Mouse (Mus musculus): Measurements from ENCODE around the gene Itgav. TPM values are rescaled to one million over a fixed set of nuclear protein-coding genes. Genes with fewer than 3 reads are reported as not detected.
A peak's percentile ranks its signal among the peaks of the same experiment; 100 is the strongest.
"Not testable (repeated sequence)": the region's sequence is repeated elsewhere in the genome, so short reads cannot be mapped to it uniquely, and the experiment has no call there.

Gene Itgav
- polyA plus RNA-seq, 1 experiment: 17.6 TPM

DNA sequence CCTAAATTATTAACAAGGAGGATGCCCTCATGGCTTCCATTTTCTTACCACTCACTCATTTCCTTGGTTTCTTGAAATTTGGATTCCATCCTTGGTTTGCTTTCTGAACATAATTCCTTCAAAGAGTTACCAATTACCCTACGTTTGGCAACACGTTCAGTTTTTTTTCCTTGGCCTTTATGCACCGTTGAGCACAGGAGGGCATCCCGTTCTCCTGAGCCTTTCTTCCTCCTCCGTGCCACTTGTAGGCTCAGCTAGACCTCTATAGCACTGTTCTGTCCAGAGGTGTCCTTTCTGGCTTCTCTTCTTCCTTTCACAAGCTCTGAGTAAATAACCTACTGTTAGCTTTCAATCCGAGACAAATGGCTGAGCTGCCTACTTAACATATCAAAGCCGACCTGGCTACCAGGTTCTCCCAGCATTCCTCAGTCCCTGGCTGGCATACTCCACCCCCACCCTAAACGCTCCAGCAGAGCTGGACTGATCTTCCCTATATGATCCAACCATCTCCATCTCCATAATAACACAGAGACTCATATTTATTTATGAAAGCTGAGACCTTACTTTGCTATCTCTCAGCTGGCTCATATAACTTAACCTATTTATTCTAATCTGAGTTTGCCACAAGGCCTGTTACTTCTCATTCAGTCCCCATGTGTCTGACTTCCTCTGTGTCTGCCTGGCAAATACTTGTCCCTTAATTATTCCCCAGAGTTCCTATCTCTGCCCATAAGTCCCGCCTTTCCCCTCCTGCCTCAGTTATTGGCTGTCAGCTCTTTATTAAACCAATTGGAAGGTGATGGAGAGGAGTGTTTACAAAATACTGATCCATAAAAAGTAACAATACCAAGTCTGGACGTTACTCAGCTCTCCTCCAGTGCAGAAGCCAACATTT is 31.3 kb upstream of the Itgav start:
- TF ChIP-seq POLR2A (IDR thresholded peaks at IDR 0.05; ENCODE audit: borderline replicate concordance, extremely low read depth, insufficient read depth, insufficient read length, poor library complexity, severe bottlenecking): no peak
- TF ChIP-seq CTCF (IDR thresholded peaks at IDR 0.05; ENCODE audit: borderline replicate concordance, extremely low read depth, insufficient read depth, insufficient read length): no peak
- peak; percentile 63 for DNase-seq (ENCODE audit: low read depth)

GRCm38 (mm10) chr2:83694061-83694460 is 30.1 kb upstream of the Itgav start:
- no peak for TF ChIP-seq CTCF (IDR thresholded peaks at IDR 0.05; ENCODE audit: borderline replicate concordance, extremely low read depth, insufficient read depth, insufficient read length)
- TF ChIP-seq POLR2A (IDR thresholded peaks at IDR 0.05; ENCODE audit: borderline replicate concordance, extremely low read depth, insufficient read depth, insufficient read length, poor library complexity, severe bottlenecking): no peak
- DNase-seq (ENCODE audit: low read depth): no peak

GRCm38 (mm10) chr2:83695345-83696247 is 28.6 kb upstream of the Itgav start:
- no peak for TF ChIP-seq CTCF (IDR thresholded peaks at IDR 0.05; ENCODE audit: borderline replicate concordance, extremely low read depth, insufficient read depth, insufficient read length)
- no peak for TF ChIP-seq POLR2A (IDR thresholded peaks at IDR 0.05; ENCODE audit: borderline replicate concordance, extremely low read depth, insufficient read depth, insufficient read length, poor library complexity, severe bottlenecking)
- no peak for DNase-seq (ENCODE audit: low read depth)

- no peak for DNase-seq (ENCODE audit: low read depth)
- TF ChIP-seq CTCF (IDR thresholded peaks at IDR 0.05; ENCODE audit: borderline replicate concordance, extremely low read depth, insufficient read depth, insufficient read length) (0 out of 2 replicates have a peak, but pooled peaks have one; percentile 7), POLR2A (IDR thresholded peaks at IDR 0.05; ENCODE audit: borderline replicate concordance, extremely low read depth, insufficient read depth, insufficient read length, poor library complexity, severe bottlenecking) (no peak)
Observed at GRCm38 (mm10) chr2:83698484-83698883, 25.7 kb upstream of the Itgav start.

- DNase-seq (ENCODE audit: low read depth): no peak
- TF ChIP-seq CTCF (IDR thresholded peaks at IDR 0.05; ENCODE audit: borderline replicate concordance, extremely low read depth, insufficient read depth, insufficient read length): no peak
- no peak for TF ChIP-seq POLR2A (IDR thresholded peaks at IDR 0.05; ENCODE audit: borderline replicate concordance, extremely low read depth, insufficient read depth, insufficient read length, poor library complexity, severe bottlenecking)
Observed at GRCm38 (mm10) chr2:83699324-83699723, 24.9 kb upstream of the Itgav start.

- TF ChIP-seq CTCF (IDR thresholded peaks at IDR 0.05; ENCODE audit: borderline replicate concordance, extremely low read depth, insufficient read depth, insufficient read length) (no peak), POLR2A (IDR thresholded peaks at IDR 0.05; ENCODE audit: borderline replicate concordance, extremely low read depth, insufficient read depth, insufficient read length, poor library complexity, severe bottlenecking) (no peak)
- no peak for DNase-seq (ENCODE audit: low read depth)
Observed at GRCm38 (mm10) chr2:83700667-83701066, 23.5 kb upstream of the Itgav start.

DNA sequence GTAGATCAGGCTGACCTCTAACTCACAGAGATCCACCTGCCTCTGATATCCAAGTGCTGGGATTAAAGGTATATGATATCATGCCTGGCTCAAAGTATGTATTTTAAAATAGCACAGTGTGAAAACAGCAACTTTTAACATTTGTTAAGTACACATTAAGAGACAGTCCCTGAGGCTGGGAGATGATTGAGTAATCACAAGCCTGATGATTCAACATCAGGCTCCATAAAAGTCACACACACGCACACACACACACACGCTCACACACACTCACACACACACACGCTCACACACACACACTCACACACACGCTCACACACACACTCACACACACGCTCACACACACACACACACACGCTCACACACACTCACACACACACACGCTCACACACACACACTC is 21.8 kb upstream of the Itgav start:
- DNase-seq (ENCODE audit: low read depth): no peak
- no peak for TF ChIP-seq CTCF (IDR thresholded peaks at IDR 0.05; ENCODE audit: borderline replicate concordance, extremely low read depth, insufficient read depth, insufficient read length)
- TF ChIP-seq POLR2A (IDR thresholded peaks at IDR 0.05; ENCODE audit: borderline replicate concordance, extremely low read depth, insufficient read depth, insufficient read length, poor library complexity, severe bottlenecking): no peak

DNA sequence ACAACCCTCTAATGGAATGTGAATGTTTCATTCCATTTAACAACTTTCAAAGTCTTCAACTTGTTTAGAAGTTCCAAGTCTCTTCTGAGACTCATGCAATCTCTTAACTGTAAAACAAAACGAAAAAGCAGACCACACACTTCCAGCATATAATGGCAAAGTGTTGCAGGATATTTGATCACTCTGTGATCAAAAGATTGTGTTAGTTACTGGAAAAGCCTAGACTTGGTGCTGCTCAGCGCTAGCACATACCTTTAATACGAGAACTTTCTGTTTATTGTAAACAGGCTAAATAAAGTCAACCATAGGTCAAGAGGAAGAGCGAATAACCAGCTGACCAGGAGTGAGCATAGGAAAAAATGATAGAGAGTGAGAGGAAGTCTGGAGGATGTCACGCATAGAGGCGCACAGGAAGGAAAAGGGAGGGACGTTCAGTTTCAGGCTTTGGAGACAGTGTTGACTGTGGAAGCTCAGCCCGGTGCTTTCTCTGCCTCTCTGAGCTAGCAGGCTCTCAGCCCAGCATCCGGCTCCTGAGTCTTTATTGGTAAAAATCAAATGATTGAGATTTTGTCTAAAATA is 18.5 kb upstream of the Itgav start:
- no peak for TF ChIP-seq CTCF (IDR thresholded peaks at IDR 0.05; ENCODE audit: borderline replicate concordance, extremely low read depth, insufficient read depth, insufficient read length)
- DNase-seq (ENCODE audit: low read depth): no peak

GRCm38 (mm10) chr2:83709896-83710524 is 14.2 kb upstream of the Itgav start:
- TF ChIP-seq POLR2A (IDR thresholded peaks at IDR 0.05; ENCODE audit: borderline replicate concordance, extremely low read depth, insufficient read depth, insufficient read length, poor library complexity, severe bottlenecking) (no peak), CTCF (IDR thresholded peaks at IDR 0.05; ENCODE audit: borderline replicate concordance, extremely low read depth, insufficient read depth, insufficient read length) (no peak)
- no peak for DNase-seq (ENCODE audit: low read depth)

- not testable (repeated sequence) for DNase-seq (ENCODE audit: low read depth)
Observed at GRCm38 (mm10) chr2:83713281-83713680, 10.9 kb upstream of the Itgav start.

DNA sequence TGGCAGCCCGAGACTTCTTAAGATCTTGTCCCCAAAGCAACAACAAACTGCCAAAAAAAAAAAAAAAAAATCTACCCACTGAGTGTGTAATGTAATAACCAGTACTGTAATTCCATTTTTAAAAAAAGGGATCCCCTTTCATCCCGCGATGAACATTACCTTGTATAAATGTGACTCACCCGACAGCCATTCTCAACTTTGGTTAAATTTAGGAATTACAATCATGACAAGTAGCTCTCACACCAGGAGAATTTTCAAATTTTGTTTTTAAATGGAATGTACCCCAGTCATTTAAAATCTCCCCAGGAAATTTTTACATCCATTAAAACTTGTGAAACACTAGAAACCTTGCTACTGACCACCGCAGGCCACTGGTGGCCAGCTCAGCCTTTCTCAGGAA is 10.3 kb upstream of the Itgav start:
- no peak for DNase-seq (ENCODE audit: low read depth)
- TF ChIP-seq POLR2A (IDR thresholded peaks at IDR 0.05; ENCODE audit: borderline replicate concordance, extremely low read depth, insufficient read depth, insufficient read length, poor library complexity, severe bottlenecking) (no peak), CTCF (IDR thresholded peaks at IDR 0.05; ENCODE audit: borderline replicate concordance, extremely low read depth, insufficient read depth, insufficient read length) (no peak)

Measured in brain, embryonic 14.5 days (tissue).